Mouse (Mus musculus): ENCODE results near the gene Rpl3.
"Not testable (repeated sequence)": the region's sequence is repeated elsewhere in the genome, so short reads cannot be mapped to it uniquely, and the experiment has no call there.

GRCm38 (mm10) chr15:80122431-80122830 lies 30.8 kb upstream of the Rpl3 start:
- TF ChIP-seq GATA1 (IDR thresholded peaks at IDR 0.05; ENCODE audit: borderline replicate concordance, low read length); FLI1 (IDR thresholded peaks at IDR 0.05; ENCODE audit: low read length): not testable (repeated sequence)

All from megakaryocyte, embryonic 14.5 days (primary cell).